Mouse (Mus musculus) hindbrain, embryonic 12.5 days (tissue): ENCODE data around the gene Fam129a. TPM values are rescaled to one million over a fixed set of nuclear protein-coding genes. Genes with fewer than 3 reads are reported as not detected.

Source experiments
- ATAC-seq: fragments of 200-750 bp; cut with Nextera tagmentation; 2 replicates; pipeline ENCODE4 v1.8.0; 2017; ENCODE audit warnings: moderate TSS enrichment; ENCODE audit not compliant: low FRiP score
- H3K27ac ChIP-seq: fragments of 300-500 bp; sonication (generic); 2 replicates; pipeline ENCODE4 v1.5.1; 2016; ENCODE audit warnings: mild to moderate bottlenecking
- H3K27me3 ChIP-seq: fragments of 300-500 bp; sonication (generic); 2 replicates; pipeline ENCODE4 v1.6.1; 2016; ENCODE audit warnings: mild to moderate bottlenecking
- H3K36me3 ChIP-seq: fragments of 300-500 bp; sonication (generic); 2 replicates; pipeline ENCODE4 v1.6.1; 2016; ENCODE audit warnings: mild to moderate bottlenecking
- H3K4me1 ChIP-seq: fragments of 300-500 bp; sonication (generic); 2 replicates; pipeline ENCODE4 v1.6.1; 2016
- H3K4me2 ChIP-seq: fragments of 300-500 bp; sonication (generic); replicated peaks from 2 replicates; pipeline ENCODE4 v1.6.1; 2016; ENCODE audit warnings: mild to moderate bottlenecking
- H3K4me3 ChIP-seq: fragments of 300-500 bp; sonication (generic); 2 replicates; pipeline ENCODE4 v1.5.1; 2016; ENCODE audit warnings: mild to moderate bottlenecking
- H3K9ac ChIP-seq: fragments of 300-500 bp; sonication (generic); 2 replicates; pipeline ENCODE4 v1.6.1; 2016; ENCODE audit warnings: mild to moderate bottlenecking, moderate library complexity
- H3K9me3 ChIP-seq: fragments of 300-500 bp; sonication (generic); replicated peaks from 2 replicates; pipeline ENCODE4 v1.6.1; 2016; ENCODE audit warnings: mild to moderate bottlenecking
- WGBS: fragments of 180-500 bp; shearing (Covaris S2); methylation state at CpG from one replicate; pipeline ENCODE4 v1.1.7; 2016; 5-methylcytosine and 5-hydroxymethylcytosine counted together
- polyA plus RNA-seq: library from polyadenylated mRNA; unstranded; fragments of >200 nt; fragmentation: Nextera tagmentation; extraction: Ambion mirVana; gene quantifications from 2 replicates; pipeline ENCODE4 v1.2.1, GENCODE M21; 2016

Fam129a gene
- polyA plus RNA-seq, 1 experiment from 2014 or later: 1.2 TPM

DNA sequence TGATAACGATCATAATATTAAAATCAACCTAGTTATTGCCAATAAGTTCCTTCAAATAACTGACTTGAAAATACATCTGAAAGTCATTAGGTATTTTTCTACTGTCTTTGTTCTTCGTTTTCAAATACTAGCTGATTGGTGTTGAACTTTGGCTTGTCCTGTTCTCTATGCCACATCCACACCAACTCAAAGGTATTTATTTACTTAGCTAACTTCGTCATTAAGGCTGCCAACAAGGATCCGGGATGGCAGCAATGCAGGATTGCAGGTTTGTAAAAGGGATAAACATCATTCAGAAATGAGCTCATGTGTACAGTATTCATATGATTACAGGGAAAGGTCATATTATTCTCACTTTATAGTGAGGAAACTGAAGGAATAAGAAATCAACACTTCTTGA lies 182.0 kb downstream of the Fam129a start:
- H3K27me3 ChIP-seq: no peaks in the 10 kb centered on the region
- no peaks in the 10 kb centered on the region for H3K36me3 ChIP-seq
- 78% methylated on average over 4 of the region's 4 CpGs for WGBS

DNA sequence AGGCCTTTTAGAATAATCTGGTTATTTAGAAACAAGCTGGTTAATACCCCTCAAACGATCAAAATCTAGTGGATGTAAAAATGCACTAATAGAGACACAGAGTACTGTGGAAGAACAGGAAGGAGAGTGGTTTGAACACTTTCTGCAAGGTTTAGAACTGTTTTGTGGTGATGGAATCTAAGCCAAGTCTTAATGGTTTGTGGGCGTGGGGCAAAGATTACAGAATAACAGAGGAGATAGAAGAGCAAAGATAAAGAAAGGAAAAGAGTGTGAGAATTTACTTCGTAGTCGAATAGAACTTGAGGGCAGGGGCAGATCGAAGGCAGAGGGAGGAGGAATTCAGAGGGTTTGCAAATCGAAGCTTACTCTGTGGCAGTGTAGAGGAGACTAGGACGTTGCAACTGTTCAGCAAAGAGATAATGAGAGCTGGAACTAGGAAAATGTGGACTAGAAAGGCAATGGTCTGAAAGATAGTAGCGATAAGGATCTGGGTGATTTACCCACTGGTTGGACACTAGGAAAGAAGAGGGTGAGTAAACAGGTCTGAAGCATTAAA lies 182.5 kb downstream of the Fam129a start:
- Histone ChIP-seq H3K4me3 (no peak overlapping the region), H3K4me2 (no peak overlapping the region), H3K36me3 (no peaks in the 10 kb centered on the region), H3K9me3 (no peaks in the 10 kb centered on the region), H3K27ac (no peak overlapping the region), H3K27me3 (no peaks in the 10 kb centered on the region), H3K9ac (no peak overlapping the region), H3K4me1 (peaks cover 15% of the 10 kb centered on the region)
- WGBS: 83% methylated on average over 8 of the region's 8 CpGs
- ATAC-seq: no peak

More for the DNA sequence above, 182.0 kb downstream of the Fam129a start:
- no peak overlapping the region for H3K4me2 ChIP-seq
- H3K9me3 ChIP-seq: no peaks in the 10 kb centered on the region
- H3K4me1 ChIP-seq: peaks cover 15% of the 10 kb centered on the region
- no peak overlapping the region for H3K27ac ChIP-seq
- no peak overlapping the region for H3K4me3 ChIP-seq
- no peak overlapping the region for H3K9ac ChIP-seq
- no peak for ATAC-seq

DNA sequence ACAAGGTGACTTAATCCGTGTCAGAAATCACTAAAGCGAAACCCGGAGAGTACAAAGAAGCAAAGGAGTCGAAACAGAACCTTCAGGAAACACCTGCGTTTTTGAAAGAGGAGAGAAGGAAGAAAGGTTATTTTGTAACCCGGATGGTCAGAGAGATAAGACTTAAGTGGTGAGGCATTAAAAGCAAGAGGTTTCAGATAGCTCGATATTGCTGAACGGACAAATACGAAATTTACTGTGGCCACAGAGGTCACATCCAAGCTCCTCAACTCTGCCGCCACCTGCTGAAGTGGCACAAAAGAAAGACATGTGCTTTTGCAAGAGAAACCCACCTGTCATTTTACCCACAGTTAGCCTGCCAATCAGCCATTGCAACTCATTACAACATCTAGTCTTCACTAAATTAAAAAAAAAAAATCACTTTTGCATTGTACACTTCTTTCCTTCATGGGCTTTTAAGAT lies 183.1 kb downstream of the Fam129a start:
- H3K36me3 ChIP-seq: no peaks in the 10 kb centered on the region
- H3K27ac ChIP-seq: no peak overlapping the region
- peak overlapping the region; percentile 96 for H3K4me2 ChIP-seq
- peaks cover 15% of the 10 kb centered on the region for H3K4me1 ChIP-seq
- no peaks in the 10 kb centered on the region for H3K9me3 ChIP-seq
- 69% methylated on average over 10 of the region's 10 CpGs for WGBS
- ATAC-seq: no peak
- H3K4me3 ChIP-seq: peak overlapping the region; percentile 95; the same call in 1 of the 2 replicates
- H3K27me3 ChIP-seq: no peaks in the 10 kb centered on the region
- H3K9ac ChIP-seq: peak overlapping the region; percentile 82; the same call in 1 of the 2 replicates

DNA sequence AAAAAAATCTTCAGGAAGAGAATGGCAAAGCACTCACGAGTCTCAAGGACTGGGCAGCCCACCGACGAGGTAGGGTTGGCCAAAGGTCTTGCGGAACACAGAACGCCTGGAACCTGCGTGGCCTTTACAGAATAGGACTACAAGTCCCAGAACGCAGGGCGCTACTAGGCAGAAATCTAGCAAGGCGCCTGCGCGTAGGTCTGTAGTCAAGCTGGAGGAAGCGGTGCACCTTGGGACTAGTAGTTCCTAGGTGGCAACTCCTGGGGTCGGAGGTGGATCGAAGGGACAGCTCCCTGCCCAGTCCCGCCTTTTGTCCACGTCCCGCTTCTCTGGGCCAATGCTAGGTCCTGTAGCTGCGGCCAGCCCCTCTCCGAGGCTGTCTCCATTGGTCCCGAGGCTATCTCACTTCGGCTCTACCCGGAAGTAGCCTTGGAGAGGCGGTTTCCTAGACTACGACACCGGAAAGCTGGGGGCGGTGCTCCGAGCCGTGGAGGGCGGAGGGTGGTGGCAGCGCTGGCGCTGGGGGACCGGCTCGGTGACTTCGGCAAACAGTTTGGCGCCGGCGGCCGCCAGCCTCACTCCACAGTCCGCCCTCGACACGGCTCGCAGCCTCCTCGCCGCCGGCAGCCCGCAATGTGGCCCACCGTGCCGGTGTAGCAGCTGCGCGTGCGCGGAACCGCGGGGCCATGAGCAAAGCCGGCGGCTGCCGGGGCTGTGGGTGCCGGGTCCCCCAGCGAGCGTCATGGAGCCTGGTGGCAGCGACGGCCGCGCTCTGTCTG lies 184.1 kb downstream of the Fam129a start, which contains the start of gene Edem3:
TSS of gene Edem3 (plus strand) at position 491 of the 779 bp plus-strand sequence.
- H3K4me2 ChIP-seq: peak within 1 kb of the TSS; percentile 96
- H3K4me1 ChIP-seq: peaks cover 15% of the 10 kb centered on the region
- H3K36me3 ChIP-seq: no peaks in the 10 kb centered on the region
- WGBS: under 1% methylated on average over 64 of the region's 64 CpGs
- H3K9me3 ChIP-seq: no peaks in the 10 kb centered on the region
- peak within 1 kb of the TSS; percentile 95 for H3K4me3 ChIP-seq
- peak; percentile 100 for ATAC-seq
- peak within 1 kb of the TSS; percentile 93 for H3K27ac ChIP-seq
- H3K9ac ChIP-seq: peak within 1 kb of the TSS; percentile 82
- no peaks in the 10 kb centered on the region for H3K27me3 ChIP-seq

DNA sequence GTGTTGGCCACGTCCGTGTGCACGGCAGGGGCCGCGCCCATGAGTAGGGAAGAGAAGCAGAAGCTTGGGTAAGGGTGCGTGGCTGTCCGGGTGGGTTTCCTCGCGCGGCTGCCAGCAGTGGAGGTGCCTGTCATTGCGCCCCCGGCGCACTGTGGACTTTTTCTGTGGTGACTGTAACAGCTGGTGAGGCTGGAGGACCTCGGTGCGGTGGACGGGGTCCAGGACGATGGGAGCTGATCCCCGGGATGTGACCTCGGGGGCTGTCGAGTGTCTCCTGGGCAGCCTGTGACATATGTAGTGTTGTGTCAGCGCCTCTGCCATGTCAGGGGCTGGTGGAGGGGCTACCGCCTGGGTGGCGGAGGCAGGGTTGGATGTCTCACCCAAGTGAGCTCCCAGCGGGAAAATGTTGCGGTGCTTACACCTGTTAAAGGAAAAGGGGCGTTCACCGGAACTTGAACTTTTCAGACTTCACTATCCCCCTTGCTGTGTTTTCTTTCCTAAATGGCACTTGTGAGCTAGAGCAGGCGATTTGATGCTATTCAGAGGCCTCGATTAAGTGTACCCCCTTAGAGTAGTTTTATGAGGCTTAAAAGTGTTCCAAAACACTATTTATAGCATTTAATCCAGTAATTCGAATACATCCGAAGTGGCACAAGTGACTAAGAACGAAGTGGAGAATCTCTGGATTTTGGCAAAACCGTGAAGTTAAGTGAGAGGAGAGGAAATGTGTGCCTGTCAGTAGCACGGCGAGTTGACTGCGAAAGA lies 184.9 kb downstream of the Fam129a start:
- Histone ChIP-seq H3K27me3 (no peaks in the 10 kb centered on the region), H3K36me3 (peaks cover 2% of the 10 kb centered on the region; the same call in 1 of the 2 replicates), H3K4me1 (peaks cover 15% of the 10 kb centered on the region), H3K4me3 (peak overlapping the region; percentile 95), H3K9ac (peak overlapping the region; percentile 82), H3K9me3 (no peaks in the 10 kb centered on the region), H3K4me2 (peak overlapping the region; percentile 96), H3K27ac (peak overlapping the region; percentile 93)
- 7% methylated on average over 36 of the region's 36 CpGs for WGBS
- ATAC-seq: no peak

DNA sequence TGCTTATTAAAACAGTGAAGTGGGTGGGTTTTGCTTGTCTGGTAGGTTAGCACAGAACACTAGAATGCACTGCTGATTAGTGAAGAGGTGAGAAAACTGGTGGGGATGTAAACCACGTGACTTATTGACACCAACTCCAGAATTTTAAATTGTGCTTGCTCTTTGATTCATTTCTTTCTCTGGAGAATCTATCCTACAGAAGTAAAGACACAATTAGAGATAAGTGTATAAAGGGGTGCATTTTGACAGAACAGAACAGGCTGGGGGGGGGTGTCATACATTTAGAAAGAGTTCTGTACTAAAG lies 185.4 kb downstream of the Fam129a start:
- Histone ChIP-seq H3K9me3 (no peaks in the 10 kb centered on the region), H3K36me3 (peaks cover 7% of the 10 kb centered on the region), H3K27ac (no peak overlapping the region), H3K4me2 (peak overlapping the region; percentile 96), H3K4me1 (peaks cover 15% of the 10 kb centered on the region), H3K27me3 (no peaks in the 10 kb centered on the region), H3K9ac (peak overlapping the region; percentile 82; the same call in 1 of the 2 replicates), H3K4me3 (peak overlapping the region; percentile 95)
- ATAC-seq: no peak
- 28% methylated on average over 1 of the region's 1 CpGs for WGBS

DNA sequence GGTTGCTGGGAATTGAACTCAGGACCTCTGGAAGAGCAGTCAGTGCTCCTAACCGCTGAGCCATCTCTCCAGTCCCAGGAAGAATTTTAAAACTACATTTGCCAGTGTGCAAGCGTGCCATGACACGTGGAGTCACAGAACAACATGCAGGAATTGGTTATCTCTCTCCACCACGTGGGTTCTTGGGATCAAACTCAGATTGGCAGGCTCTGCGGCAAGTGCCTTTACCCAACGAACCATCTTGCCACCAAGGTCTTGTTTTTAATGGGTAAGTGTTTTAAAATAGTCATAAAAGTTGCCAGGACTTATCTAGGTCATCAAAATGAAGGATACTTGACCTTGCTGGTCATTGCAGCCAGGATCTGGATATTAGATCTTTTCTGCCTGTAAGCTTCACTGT lies 187.3 kb downstream of the Fam129a start:
- H3K36me3 ChIP-seq: peaks cover 10% of the 10 kb centered on the region
- no peaks in the 10 kb centered on the region for H3K9me3 ChIP-seq
- no peak overlapping the region for H3K9ac ChIP-seq
- WGBS: 90% methylated on average over 6 of the region's 6 CpGs
- H3K27me3 ChIP-seq: no peaks in the 10 kb centered on the region
- H3K4me1 ChIP-seq: peaks cover 15% of the 10 kb centered on the region
- H3K4me3 ChIP-seq: no peak overlapping the region
- H3K4me2 ChIP-seq: no peak overlapping the region
- ATAC-seq: no peak
- H3K27ac ChIP-seq: no peak overlapping the region

DNA sequence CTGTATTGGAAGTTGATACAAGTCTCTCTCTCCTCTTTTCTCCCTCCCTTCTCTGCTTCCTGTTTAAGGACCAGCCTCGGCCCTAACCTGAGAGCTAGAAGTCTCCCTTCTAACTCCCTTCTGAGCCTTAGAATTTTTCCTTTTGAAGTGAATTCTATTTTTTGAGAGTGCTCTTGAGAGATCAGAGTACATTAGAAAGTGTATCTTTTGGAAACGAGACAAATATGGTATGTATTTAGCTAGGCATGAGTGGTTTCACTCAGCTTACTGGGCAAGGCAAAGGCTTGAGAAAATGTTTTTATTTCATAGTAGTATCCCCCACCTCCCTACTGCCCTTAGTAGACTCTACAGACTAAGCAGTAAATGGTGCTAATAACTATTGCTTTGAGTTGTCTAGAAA lies 188.0 kb downstream of the Fam129a start:
- Histone ChIP-seq H3K4me3 (no peak overlapping the region), H3K27ac (no peak overlapping the region), H3K4me2 (no peak overlapping the region), H3K36me3 (peaks cover 10% of the 10 kb centered on the region), H3K9me3 (no peaks in the 10 kb centered on the region), H3K27me3 (no peaks in the 10 kb centered on the region), H3K4me1 (peaks cover 15% of the 10 kb centered on the region), H3K9ac (no peak overlapping the region)
- 81% methylated on average over 2 of the region's 2 CpGs for WGBS
- no peak for ATAC-seq

DNA sequence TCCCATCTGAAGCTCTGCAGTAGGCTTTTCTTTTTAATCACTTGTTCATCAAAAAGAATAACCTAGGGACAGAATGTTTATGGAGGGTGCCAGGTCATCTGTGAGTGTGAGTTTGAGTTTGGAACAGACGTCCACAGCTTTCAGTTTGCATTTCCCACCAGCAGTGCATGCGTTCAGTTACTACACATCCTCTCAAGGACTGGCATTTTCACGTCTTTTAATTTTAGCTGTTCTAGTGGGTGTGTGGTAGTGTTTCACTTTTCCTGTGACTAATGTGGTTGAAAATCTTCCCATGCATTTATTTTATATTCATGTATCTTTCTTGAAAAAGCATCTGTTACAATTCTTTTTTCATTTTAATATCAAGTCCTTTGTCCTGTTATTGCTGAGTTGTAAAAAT lies 193.2 kb downstream of the Fam129a start:
- 77% methylated on average over 3 of the region's 3 CpGs for WGBS
- Histone ChIP-seq H3K4me3 (no peak overlapping the region), H3K9me3 (no peaks in the 10 kb centered on the region), H3K27ac (no peak overlapping the region), H3K9ac (no peak overlapping the region), H3K4me2 (no peak overlapping the region), H3K27me3 (no peaks in the 10 kb centered on the region), H3K36me3 (peaks cover 10% of the 10 kb centered on the region), H3K4me1 (no peaks in the 10 kb centered on the region)
- ATAC-seq: no peak

DNA sequence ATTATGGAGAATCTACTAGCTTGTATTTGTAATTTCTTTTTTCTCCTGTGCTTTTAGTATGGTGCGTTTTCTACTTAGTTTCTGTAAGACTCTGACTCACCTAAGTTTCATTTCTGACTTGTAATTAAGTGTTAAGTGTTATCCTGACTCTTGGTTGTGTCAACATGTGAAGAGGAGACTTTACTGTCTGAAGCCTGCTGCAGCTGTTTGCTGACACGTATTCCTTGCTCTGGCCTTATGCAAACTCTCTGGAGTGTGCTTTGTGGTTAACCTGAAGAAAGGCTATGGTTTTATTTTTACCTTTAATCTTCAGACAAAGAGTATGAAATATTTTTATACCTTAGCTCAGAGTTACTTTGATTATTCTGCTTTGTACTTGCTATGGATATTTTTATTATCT lies 195.2 kb downstream of the Fam129a start:
- Histone ChIP-seq H3K9ac (no peak overlapping the region), H3K9me3 (no peaks in the 10 kb centered on the region), H3K4me3 (no peak overlapping the region), H3K4me1 (0 out of 2 replicates have a peak, but pooled peaks cover 3% of the 10 kb centered on the region), H3K36me3 (peaks cover 8% of the 10 kb centered on the region), H3K4me2 (no peak overlapping the region), H3K27me3 (no peaks in the 10 kb centered on the region), H3K27ac (no peak overlapping the region)
- 83% methylated on average over 2 of the region's 2 CpGs for WGBS
- ATAC-seq: no peak

DNA sequence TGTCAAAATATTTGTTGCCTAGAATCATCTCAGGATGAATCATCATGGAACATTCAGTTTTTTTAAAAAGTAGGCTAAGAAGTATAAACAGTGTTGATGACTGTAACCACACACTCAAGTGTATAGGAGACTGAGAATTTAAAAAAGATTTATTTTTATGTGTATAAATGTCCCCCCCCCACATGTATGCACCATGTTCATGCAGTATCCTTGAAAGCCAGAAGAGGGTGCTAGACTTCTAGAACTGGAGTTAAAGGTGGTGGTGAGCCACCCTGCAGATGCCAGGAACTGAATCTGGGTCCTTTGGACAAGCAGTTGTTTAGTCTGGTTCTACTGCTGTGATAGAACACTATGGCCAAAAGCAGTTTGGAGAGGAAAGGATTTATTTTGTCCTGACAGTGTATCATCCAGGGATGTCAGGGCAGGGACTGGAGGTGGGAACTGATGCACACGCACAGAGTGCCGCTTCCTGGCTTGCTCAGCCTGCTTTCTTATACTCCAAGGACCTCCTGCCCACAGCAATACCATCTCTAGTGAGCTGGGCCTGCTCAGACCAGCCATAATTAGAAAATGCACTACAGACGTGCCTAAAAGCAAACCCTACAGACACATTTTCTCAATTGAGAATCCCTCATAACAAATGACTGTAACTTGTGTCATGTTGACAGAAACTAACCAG lies 196.1 kb downstream of the Fam129a start:
- Histone ChIP-seq H3K27ac (no peak overlapping the region), H3K27me3 (no peaks in the 10 kb centered on the region), H3K4me2 (no peak overlapping the region), H3K4me3 (no peak overlapping the region), H3K9me3 (no peaks in the 10 kb centered on the region), H3K9ac (no peak overlapping the region), H3K4me1 (0 out of 2 replicates have a peak, but pooled peaks cover 3% of the 10 kb centered on the region), H3K36me3 (peaks cover 4% of the 10 kb centered on the region; the same call in 1 of the 2 replicates)
- WGBS: 85% methylated on average over 3 of the region's 3 CpGs
- ATAC-seq: no peak
